Mouse (Mus musculus) ES-E14 (cell line): Measurements from ENCODE around the gene Pgrmc1. TPM values are rescaled to one million over a fixed set of nuclear protein-coding genes. Genes with fewer than 3 reads are reported as not detected.

Experiments used
- DNase-seq: peaks from one replicate; pipeline ENCODE4 v3.0.0-alpha.2; 2013; ENCODE audit warnings: low read depth, low spot score
- H3K27ac ChIP-seq: 2 replicates; pipeline ENCODE4 v1.5.1; 2012; ENCODE audit warnings: low read depth, mild to moderate bottlenecking, low read length, moderate library complexity, mixed read lengths; ENCODE audit not compliant: poor library complexity, insufficient read depth, severe bottlenecking
- H3K36me3 ChIP-seq: 2 replicates; pipeline ENCODE4 v1.6.1; 2012; ENCODE audit warnings: mild to moderate bottlenecking, low read length, moderate library complexity, mixed read lengths; ENCODE audit not compliant: control insufficient read depth, poor library complexity, insufficient read depth, severe bottlenecking
- H3K4me1 ChIP-seq, 2 experiments: fragments of 150-350 bp in 1 of 2; sonication (generic) in 1 of 2; 2 replicates each; pipeline ENCODE4 v1.6.1; 2012; ENCODE audit warnings: low read length in 2 of 2, mild to moderate bottlenecking in 1 of 2, mixed read lengths in 1 of 2; ENCODE audit not compliant: control insufficient read depth in 2 of 2, insufficient read depth in 2 of 2, poor library complexity in 1 of 2
- H3K4me3 ChIP-seq, 2 experiments: fragments of 150-350 bp in 1 of 2; sonication (generic) in 1 of 2; 2 replicates each; pipeline ENCODE4 v1.5.1; 2012; ENCODE audit warnings: low read length in 2 of 2, low read depth in 1 of 2, mild to moderate bottlenecking in 1 of 2, mixed read lengths in 1 of 2; ENCODE audit not compliant: insufficient read depth in 1 of 2, poor library complexity in 1 of 2, severe bottlenecking in 1 of 2
- H3K9ac ChIP-seq: 2 replicates; pipeline ENCODE4 v1.6.1; 2012; ENCODE audit warnings: low read depth, mild to moderate bottlenecking, low read length, mixed read lengths; ENCODE audit not compliant: poor library complexity, insufficient read depth, severe bottlenecking
- H3K9me3 ChIP-seq: fragments of 150-350 bp; sonication (generic); 2 replicates; pipeline ENCODE4 v1.6.1; 2012; ENCODE audit warnings: low read depth, mild to moderate bottlenecking, low read length; ENCODE audit not compliant: control insufficient read depth, insufficient read depth
- CHD2 ChIP-seq: IDR thresholded peaks from 2 replicates; pipeline ENCODE4 v1.6.1; 2014; ENCODE audit warnings: mild to moderate bottlenecking, low read depth, low read length, inconsistent platforms
- HCFC1 ChIP-seq: IDR thresholded peaks from 2 replicates; pipeline ENCODE4 v1.6.1; 2012; ENCODE audit warnings: low read length, inconsistent platforms, borderline replicate concordance; ENCODE audit not compliant: insufficient read depth
- MAFK ChIP-seq: IDR thresholded peaks from 2 replicates; pipeline ENCODE4 v1.6.1; 2014; ENCODE audit warnings: mild to moderate bottlenecking, low read depth, low read length, inconsistent platforms; ENCODE audit not compliant: insufficient read depth
- ZC3H11A ChIP-seq: IDR thresholded peaks from 2 replicates; pipeline ENCODE4 v1.6.1; 2012; ENCODE audit warnings: low read depth, mild to moderate bottlenecking, inconsistent platforms, low read length, borderline replicate concordance
- ZNF384 ChIP-seq: IDR thresholded peaks from 2 replicates; pipeline ENCODE4 v1.6.1; 2012; ENCODE audit warnings: low read depth, low read length, inconsistent platforms
- in situ Hi-C, 2 experiments: fragments of 600-800 bp; cut with MboI; formaldehyde crosslinking; loops; one replicate each; pipeline ENCODE4 v1.15.1; 2025; ENCODE audit warnings: low sequenced_read_pairs in 2 of 2, inconsistent platforms in 1 of 2; ENCODE audit not compliant: unreplicated experiment in 2 of 2
- total RNA-seq: library from RNA; depleted of rRNA; stranded (reverse); fragments of 300-350 nt; gene quantifications from 2 replicates; pipeline ENCODE4 v1.2.3, GENCODE M21; 2012; rRNA removed

The Pgrmc1 gene
- total RNA-seq, 1 experiment = 195 TPM

- peak; percentile 80 for DNase-seq
- H3K36me3 ChIP-seq = no peaks in the 10 kb centered on the region
- H3K9ac ChIP-seq = peak within 1 kb of the TSS; percentile 81
- peak within 1 kb of the TSS; percentile 65 for H3K27ac ChIP-seq
- H3K9me3 ChIP-seq = no peaks in the 10 kb centered on the region
- TF ChIP-seq CHD2 (no peak), HCFC1 (no peak), MAFK (no peak), ZC3H11A (no peak), ZNF384 (no peak)
- in situ Hi-C loops = no loop called here
- H3K4me1 ChIP-seq = no peaks in the 10 kb centered on the region
- H3K4me3 ChIP-seq = peak within 1 kb of the TSS; percentile 73 to 88
Observed at GRCm38 (mm10) chrX:36644657-36645551, 46.9 kb downstream of the Pgrmc1 start, which contains the start of gene Akap17b. TSS of gene Akap17b (minus strand) at chrX:36645395.

Other genes with a start within 250 kb of the Pgrmc1 start
- gene Gm6268, start 196.9 kb upstream of the Pgrmc1 start, total RNA-seq = not detected in 2 replicates
- 0.53 and 2.5 TPM in 2 replicates for gene Gm14569, start 106.4 kb upstream of the Pgrmc1 start, total RNA-seq
- gene Akap17b, start 47.2 kb downstream of the Pgrmc1 start, total RNA-seq = 3.5 and 4.0 TPM in 2 replicates
- 2.1 and 3.1 TPM in 2 replicates for gene Slc25a43, start 145.5 kb downstream of the Pgrmc1 start, total RNA-seq
- gene Slc25a5, start 197.4 kb downstream of the Pgrmc1 start, total RNA-seq = 557 and 605 TPM in 2 replicates